Mouse (Mus musculus) midbrain, embryonic 14.5 days (tissue): ENCODE results near the gene Mmp13. TPM values are rescaled to one million over a fixed set of nuclear protein-coding genes. Genes with fewer than 3 reads are reported as not detected.

Experiments
- ATAC-seq: fragments of 200-750 bp; cut with Nextera tagmentation; 2 replicates; pipeline ENCODE4 v1.8.0; 2017; ENCODE audit warnings: moderate number of reproducible peaks, moderate library complexity; ENCODE audit not compliant: low FRiP score, low TSS enrichment
- DNase-seq: peaks from one replicate; pipeline ENCODE4 v3.0.0-alpha.2; 2015
- H3K27ac ChIP-seq: fragments of 300-500 bp; sonication (generic); replicated peaks from 2 replicates; pipeline ENCODE4 v1.5.1; 2014; ENCODE audit warnings: mild to moderate bottlenecking, low read depth, low read length, moderate library complexity
- H3K27me3 ChIP-seq: fragments of 300-500 bp; sonication (generic); 2 replicates; pipeline ENCODE4 v1.6.1; 2014; ENCODE audit warnings: low read length, control low read depth, mixed read lengths; ENCODE audit not compliant: control insufficient read depth, insufficient read depth
- H3K36me3 ChIP-seq: fragments of 300-500 bp; sonication (generic); 2 replicates; pipeline ENCODE4 v1.6.1; 2014; ENCODE audit warnings: low read length, control low read depth; ENCODE audit not compliant: control insufficient read depth, insufficient read depth
- H3K4me1 ChIP-seq: fragments of 300-500 bp; sonication (generic); 2 replicates; pipeline ENCODE4 v1.6.1; 2014; ENCODE audit warnings: mild to moderate bottlenecking, antibody characterized with exemption, low read length, control low read depth; ENCODE audit not compliant: control insufficient read depth, insufficient read depth
- H3K4me2 ChIP-seq: fragments of 300-500 bp; sonication (generic); 2 replicates; pipeline ENCODE4 v1.6.1; 2014; ENCODE audit warnings: mild to moderate bottlenecking, low read length, moderate library complexity
- H3K4me3 ChIP-seq: fragments of 300-500 bp; sonication (generic); replicated peaks from 2 replicates; pipeline ENCODE4 v1.5.1; 2014; ENCODE audit warnings: low read depth, low read length
- H3K9ac ChIP-seq: fragments of 300-500 bp; sonication (generic); replicated peaks from 2 replicates; pipeline ENCODE4 v1.6.1; 2014; ENCODE audit warnings: mild to moderate bottlenecking, low read length, moderate library complexity
- H3K9me3 ChIP-seq: fragments of 300-500 bp; sonication (generic); 2 replicates; pipeline ENCODE4 v1.6.1; 2016; ENCODE audit warnings: low read length, control low read depth, mixed read lengths; ENCODE audit not compliant: control insufficient read depth
- WGBS: fragments of 180-500 bp; shearing (Covaris S2); extraction: QIAGEN DNeasy Blood & Tissue Kit; methylation state at CpG from one replicate; pipeline ENCODE4 v1.1.7; 2014; 5-methylcytosine and 5-hydroxymethylcytosine counted together
- polyA plus RNA-seq: library from polyadenylated mRNA; unstranded; fragments of >200 nt; fragmentation: Nextera tagmentation; extraction: Ambion mirVana; gene quantifications from 2 replicates; pipeline ENCODE4 v1.2.1, GENCODE M21; 2014

Mmp13 gene
- polyA plus RNA-seq, 1 experiment from 2014 or later = not detected

DNA sequence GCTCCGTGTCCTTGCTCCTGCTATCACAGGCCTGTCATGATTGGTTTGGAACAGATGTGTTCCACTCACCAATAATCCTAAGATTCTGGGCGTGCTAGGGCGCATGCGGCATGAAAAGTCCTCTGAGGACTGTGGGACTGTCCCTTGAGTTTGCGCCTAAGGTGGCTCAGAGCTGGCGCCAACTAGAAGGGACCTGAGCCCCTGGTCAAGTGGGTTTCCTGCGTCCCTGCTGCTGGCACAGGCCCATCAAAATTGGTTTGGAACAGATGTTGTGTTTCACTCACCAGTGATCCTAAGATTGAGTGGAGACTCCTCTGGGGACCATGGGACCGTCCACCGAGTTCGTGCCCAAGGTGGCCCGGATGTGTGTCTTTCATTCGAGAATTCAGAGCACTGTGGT is 17.6 kb downstream of the Mmp13 start:
- Histone ChIP-seq H3K36me3 (no peaks in the 10 kb centered on the region), H3K27me3 (no peaks in the 10 kb centered on the region), H3K9ac (no peak overlapping the region), H3K4me1 (no peaks in the 10 kb centered on the region), H3K27ac (no peak overlapping the region), H3K9me3 (no peaks in the 10 kb centered on the region), H3K4me3 (no peak overlapping the region), H3K4me2 (no peak overlapping the region)
- ATAC-seq (no peak), DNase-seq (no peak)
- 94% methylated on average over 12 of the region's 12 CpGs for WGBS

DNA sequence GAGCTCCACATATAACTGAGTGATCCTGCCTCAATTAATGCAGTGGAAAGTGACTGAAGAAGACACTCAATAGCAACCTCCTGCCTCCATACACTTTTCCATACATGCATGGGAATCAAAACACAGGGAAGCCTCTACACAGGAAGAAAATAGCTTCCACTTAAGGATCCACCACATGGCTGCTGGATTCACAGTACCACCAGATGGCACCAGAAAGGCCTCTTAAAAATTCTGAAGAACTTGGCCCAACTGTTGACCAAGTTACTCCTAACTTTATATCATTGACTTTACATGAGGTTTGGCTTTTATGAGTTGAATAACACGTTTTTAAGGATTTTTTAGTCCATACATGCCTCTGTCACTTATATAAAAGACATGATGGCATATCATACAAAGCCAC is 19.8 kb downstream of the Mmp13 start:
- H3K27ac ChIP-seq = no peak overlapping the region
- H3K36me3 ChIP-seq = no peaks in the 10 kb centered on the region
- H3K9me3 ChIP-seq = no peaks in the 10 kb centered on the region
- 30% methylated on average over 1 of the region's 1 CpGs for WGBS
- H3K9ac ChIP-seq = no peak overlapping the region
- no peak overlapping the region for H3K4me2 ChIP-seq
- ATAC-seq = no peak
- H3K4me3 ChIP-seq = no peak overlapping the region
- no peaks in the 10 kb centered on the region for H3K27me3 ChIP-seq
- no peaks in the 10 kb centered on the region for H3K4me1 ChIP-seq
- no peak for DNase-seq

DNA sequence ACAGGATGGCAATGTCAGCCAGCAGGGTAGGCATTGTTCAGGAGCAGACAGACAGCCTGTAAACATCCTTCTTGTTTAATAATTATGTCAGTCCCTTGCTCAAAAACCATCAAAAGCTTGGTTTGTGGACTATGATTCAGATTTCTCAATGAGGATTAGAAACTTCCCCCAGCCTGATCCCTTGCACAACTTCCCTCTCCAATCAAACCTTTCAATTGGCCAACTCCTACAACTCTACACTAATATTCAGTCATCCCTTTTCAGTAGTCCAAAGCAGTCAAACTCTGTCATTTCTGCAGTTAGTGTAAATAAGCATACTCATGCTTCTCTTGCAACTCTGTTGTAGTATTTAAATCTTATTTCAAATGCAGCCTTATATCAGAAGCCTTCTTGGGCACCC is 59.5 kb downstream of the Mmp13 start:
- no peak for DNase-seq
- no peak for ATAC-seq
- Histone ChIP-seq H3K4me2 (no peak overlapping the region), H3K9me3 (no peaks in the 10 kb centered on the region), H3K4me1 (no peaks in the 10 kb centered on the region), H3K9ac (no peak overlapping the region), H3K36me3 (no peaks in the 10 kb centered on the region), H3K27me3 (no peaks in the 10 kb centered on the region), H3K4me3 (no peak overlapping the region), H3K27ac (no peak overlapping the region)

Other genes starting within 250 kb of the Mmp13 start
- gene Dync2h1, start 88.1 kb upstream of the Mmp13 start, polyA plus RNA-seq = 18.2 and 26.3 TPM in 2 replicates
- gene Dcun1d5, start 88.0 kb upstream of the Mmp13 start, polyA plus RNA-seq = 118 TPM in 2 replicates
- not detected in 2 replicates for gene Mmp12, start 71.9 kb downstream of the Mmp13 start, polyA plus RNA-seq
- not detected in 2 replicates for gene Mmp1b, start 115.5 kb downstream of the Mmp13 start, polyA plus RNA-seq
- gene Mmp3, start 173.3 kb downstream of the Mmp13 start, polyA plus RNA-seq = not detected in 2 replicates
- gene Mmp10, start 229.8 kb downstream of the Mmp13 start, polyA plus RNA-seq = not detected in 2 replicates